Mouse (Mus musculus) thymus, adult 2 months (tissue): ENCODE data around the gene Eif5. TPM values are rescaled to one million over a fixed set of nuclear protein-coding genes. Genes with fewer than 3 reads are reported as not detected.

Source experiments
- DNase-seq: peaks from one replicate; pipeline ENCODE4 v3.0.0; 2021
- H3K27ac ChIP-seq: fragments of 200-500 bp; 2 replicates; pipeline ENCODE4 v1.5.1; 2012; ENCODE audit warnings: low read length, control low read depth; ENCODE audit not compliant: control insufficient read depth, insufficient read depth
- H3K27me3 ChIP-seq: fragments of 200-500 bp; 2 replicates; pipeline ENCODE4 v1.6.1; 2012; ENCODE audit warnings: mild to moderate bottlenecking, low read length, moderate library complexity, mixed read lengths; ENCODE audit not compliant: control insufficient read depth, insufficient read depth
- H3K36me3 ChIP-seq: fragments of 200-500 bp; 2 replicates; pipeline ENCODE4 v1.6.1; 2012; ENCODE audit warnings: mild to moderate bottlenecking, low read length, moderate library complexity; ENCODE audit not compliant: control insufficient read depth, insufficient read depth
- H3K4me1 ChIP-seq: fragments of 200-500 bp; replicated peaks from 2 replicates; pipeline ENCODE4 v1.6.1; 2012; ENCODE audit warnings: low read length; ENCODE audit not compliant: control insufficient read depth, insufficient read depth
- H3K4me3 ChIP-seq: fragments of 200-500 bp; 2 replicates; pipeline ENCODE4 v1.5.1; 2012; ENCODE audit warnings: mild to moderate bottlenecking, low read length, control low read depth, moderate library complexity; ENCODE audit not compliant: control insufficient read depth, insufficient read depth
- CTCF ChIP-seq: fragments of 200-500 bp; IDR thresholded peaks from 2 replicates; pipeline ENCODE4 v1.5.1; 2012; ENCODE audit warnings: mild to moderate bottlenecking, control low read depth, low read length, moderate library complexity, borderline replicate concordance; ENCODE audit not compliant: control insufficient read depth, poor library complexity, insufficient read depth; ENCODE audit errors: extremely low read depth
- POLR2A ChIP-seq: fragments of 200-500 bp; IDR thresholded peaks from 2 replicates; pipeline ENCODE4 v1.6.1; 2012; ENCODE audit warnings: mild to moderate bottlenecking, low read length, control low read depth, moderate library complexity; ENCODE audit not compliant: control insufficient read depth, poor library complexity, insufficient read depth; ENCODE audit errors: extremely low read depth
- WGBS: fragments of 180-500 bp; shearing (Covaris S2); methylation state at CpG from one replicate; pipeline ENCODE4 v1.1.7; 2018; 5-methylcytosine and 5-hydroxymethylcytosine counted together
- polyA plus RNA-seq: library from polyadenylated mRNA; depleted of rRNA; stranded (reverse); fragments of >200 nt; gene quantifications from 2 replicates; pipeline ENCODE4 v1.2.3, GENCODE M21; 2012

The Eif5 gene
- polyA plus RNA-seq, 1 experiment, result 88.0 TPM

- Histone ChIP-seq H3K27ac (no peak overlapping the region), H3K4me1 (peaks cover 2% of the 10 kb centered on the region), H3K27me3 (no peaks in the 10 kb centered on the region), H3K4me3 (no peak overlapping the region), H3K36me3 (no peaks in the 10 kb centered on the region)
- TF ChIP-seq CTCF, result no peak
- no peak for TF ChIP-seq POLR2A
- DNase-seq, result no peak
- 89% methylated on average over 11 of the region's 11 CpGs for WGBS
These were observed 4.6 kb upstream of the Eif5 start for GRCm38 (mm10) chr12:111533096-111533794.

GRCm38 (mm10) chr12:111535281-111535680 is 2.5 kb upstream of the Eif5 start:
- H3K4me1 ChIP-seq, result peaks cover 6% of the 10 kb centered on the region
- no peaks in the 10 kb centered on the region for H3K27me3 ChIP-seq
- no peak overlapping the region for H3K27ac ChIP-seq
- no peak for TF ChIP-seq CTCF
- no peak for TF ChIP-seq POLR2A
- peaks cover 10% of the 10 kb centered on the region for H3K36me3 ChIP-seq
- no peak for DNase-seq
- WGBS, result 74% methylated on average over 6 of the region's 6 CpGs
- H3K4me3 ChIP-seq, result no peak overlapping the region

DNA sequence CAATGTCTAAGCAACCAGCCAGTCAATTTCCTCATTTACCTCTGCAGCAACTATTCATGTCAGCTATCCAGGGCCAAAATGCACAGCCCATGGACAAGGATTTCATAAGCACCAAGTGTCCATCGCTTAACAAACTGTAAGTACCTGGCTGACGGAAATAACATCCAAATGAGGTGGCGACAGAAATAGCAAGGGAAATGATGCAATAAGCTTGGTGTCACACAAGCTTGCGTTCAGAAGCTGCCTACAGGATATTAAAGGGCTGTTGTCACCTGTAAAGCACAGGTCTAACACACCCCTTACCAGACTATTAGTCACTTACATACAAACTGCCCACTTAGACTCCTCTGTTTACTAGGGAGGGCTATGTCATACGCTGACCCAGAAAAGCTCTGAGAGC is 2.1 kb upstream of the Eif5 start:
- no peak for TF ChIP-seq CTCF
- WGBS, result 74% methylated on average over 5 of the region's 5 CpGs
- no peak overlapping the region for H3K4me3 ChIP-seq
- H3K36me3 ChIP-seq, result peaks cover 15% of the 10 kb centered on the region
- H3K4me1 ChIP-seq, result peaks cover 6% of the 10 kb centered on the region
- no peak overlapping the region for H3K27ac ChIP-seq
- H3K27me3 ChIP-seq, result no peaks in the 10 kb centered on the region
- DNase-seq, result no peak

DNA sequence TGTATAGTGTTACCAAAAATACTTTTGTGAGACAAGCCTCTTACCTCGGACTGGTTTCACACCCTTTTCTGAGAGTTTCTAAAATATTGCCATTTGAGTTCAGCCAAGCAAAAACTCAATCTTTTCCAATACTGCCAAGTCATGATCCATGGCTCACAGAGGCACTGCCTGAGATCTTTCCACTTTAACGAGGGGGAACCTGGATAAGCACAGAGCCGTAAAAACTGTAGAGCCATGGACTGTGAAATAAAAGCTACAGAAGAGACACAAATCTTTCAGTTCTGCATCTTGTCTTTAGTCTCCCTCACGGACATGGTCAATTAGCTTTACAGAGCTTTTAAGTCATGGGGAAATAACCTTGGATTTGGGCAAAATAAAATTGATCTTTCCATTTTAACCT is 1.1 kb upstream of the Eif5 start:
- WGBS, result 68% methylated on average over 4 of the region's 4 CpGs
- TF ChIP-seq POLR2A (no peak), CTCF (no peak)
- no peak overlapping the region for H3K27ac ChIP-seq
- H3K4me1 ChIP-seq, result peaks cover 6% of the 10 kb centered on the region
- no peaks in the 10 kb centered on the region for H3K27me3 ChIP-seq
- no peak for DNase-seq
- H3K36me3 ChIP-seq, result peaks cover 25% of the 10 kb centered on the region
- H3K4me3 ChIP-seq, result no peak overlapping the region

DNA sequence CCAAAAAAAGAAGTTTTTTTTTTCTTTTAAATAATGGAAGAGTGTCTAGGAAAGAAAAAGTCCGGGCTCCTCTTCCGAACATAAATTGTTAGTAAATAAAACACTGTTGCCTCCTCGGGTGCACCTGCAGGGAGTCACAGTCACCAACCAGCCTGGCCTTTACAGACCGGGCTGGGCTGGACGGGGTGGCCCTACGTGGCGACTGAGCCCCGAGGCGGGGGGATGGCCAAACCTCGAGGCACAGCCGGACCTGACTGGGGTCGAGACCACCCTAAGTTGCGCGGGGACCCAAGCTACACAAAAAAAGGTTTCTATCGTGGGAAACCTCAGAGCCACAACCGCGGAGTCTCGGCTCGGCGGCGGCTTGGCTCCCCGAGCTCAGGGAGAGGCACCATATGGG is 475 bp upstream of the Eif5 start:
- Histone ChIP-seq H3K4me1 (peaks cover 6% of the 10 kb centered on the region), H3K36me3 (peaks cover 31% of the 10 kb centered on the region), H3K27ac (no peak overlapping the region), H3K27me3 (no peaks in the 10 kb centered on the region), H3K4me3 (peak overlapping the region; percentile 55)
- DNase-seq, result no peak
- WGBS, result under 1% methylated on average over 22 of the region's 22 CpGs
- TF ChIP-seq CTCF (no peak), POLR2A (no peak)

GRCm38 (mm10) chr12:111538292-111539040 is 650 bp downstream of the Eif5 start:
- TF ChIP-seq POLR2A (no peak), CTCF (peak; percentile 45; the same call in 1 of the 2 replicates)
- peak overlapping the region; percentile 14 for H3K27ac ChIP-seq
- DNase-seq, result peak; percentile 71
- H3K36me3 ChIP-seq, result peaks cover 42% of the 10 kb centered on the region
- under 1% methylated on average over 110 of the region's 111 CpGs for WGBS
- H3K4me1 ChIP-seq, result peaks cover 6% of the 10 kb centered on the region
- no peaks in the 10 kb centered on the region for H3K27me3 ChIP-seq
- H3K4me3 ChIP-seq, result peak overlapping the region; percentile 79

- H3K27ac ChIP-seq, result peak overlapping the region; percentile 1; the same call in 1 of the 2 replicates
- H3K27me3 ChIP-seq, result no peaks in the 10 kb centered on the region
- peaks cover 6% of the 10 kb centered on the region for H3K4me1 ChIP-seq
- peaks cover 48% of the 10 kb centered on the region for H3K36me3 ChIP-seq
- TF ChIP-seq POLR2A, result no peak
- no peak for TF ChIP-seq CTCF
- peak; percentile 47 for DNase-seq
- H3K4me3 ChIP-seq, result peak overlapping the region; percentile 79
- WGBS, result 1% methylated on average over 18 of the region's 18 CpGs
These were observed 1.2 kb downstream of the Eif5 start for GRCm38 (mm10) chr12:111539041-111539345.
